Mouse (Mus musculus) c-Kit-positive CD71-negative TER-119-negative erythroid progenitor cells, embryonic 14.5 days (primary cell): ENCODE results near the gene Map7d1.
"Not testable (repeated sequence)": the region's sequence is repeated elsewhere in the genome, so short reads cannot be mapped to it uniquely, and the experiment has no call there.

Source experiments
- DNase-seq: peaks from one replicate; pipeline ENCODE4 v3.0.0-alpha.2; 2013; ENCODE audit warnings: low read depth

Gene Map7d1

DNA sequence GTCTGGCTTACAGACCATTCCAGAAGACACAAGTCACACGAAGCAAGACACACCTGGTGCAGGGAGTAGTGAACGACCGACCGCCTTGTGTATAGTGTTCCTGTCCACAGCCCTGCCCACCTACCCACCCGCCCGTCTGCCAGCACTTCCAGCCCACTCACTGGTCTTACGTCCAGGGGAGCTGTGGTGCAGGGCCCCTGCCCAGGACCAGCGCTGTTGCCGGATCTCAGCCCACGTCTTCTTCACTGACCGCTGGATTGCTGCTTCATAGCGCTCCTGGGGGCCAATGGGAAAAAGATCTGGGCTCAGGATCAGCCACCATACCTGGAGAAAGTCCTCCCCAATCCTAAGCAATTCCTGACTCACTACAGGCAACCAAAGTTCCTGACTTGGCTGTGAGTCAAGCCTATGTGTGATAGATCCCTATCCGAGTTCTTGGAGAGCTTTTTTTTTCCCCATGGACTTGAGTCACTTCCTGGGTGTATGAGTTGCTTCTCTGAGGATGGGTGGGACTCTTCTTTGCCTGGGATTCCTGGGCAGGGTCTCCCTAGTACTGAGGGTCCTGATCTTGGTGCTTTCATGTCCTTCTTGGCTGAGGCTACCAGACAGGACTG, 16.2 kb downstream of the Map7d1 start:
- no peak for DNase-seq

DNA sequence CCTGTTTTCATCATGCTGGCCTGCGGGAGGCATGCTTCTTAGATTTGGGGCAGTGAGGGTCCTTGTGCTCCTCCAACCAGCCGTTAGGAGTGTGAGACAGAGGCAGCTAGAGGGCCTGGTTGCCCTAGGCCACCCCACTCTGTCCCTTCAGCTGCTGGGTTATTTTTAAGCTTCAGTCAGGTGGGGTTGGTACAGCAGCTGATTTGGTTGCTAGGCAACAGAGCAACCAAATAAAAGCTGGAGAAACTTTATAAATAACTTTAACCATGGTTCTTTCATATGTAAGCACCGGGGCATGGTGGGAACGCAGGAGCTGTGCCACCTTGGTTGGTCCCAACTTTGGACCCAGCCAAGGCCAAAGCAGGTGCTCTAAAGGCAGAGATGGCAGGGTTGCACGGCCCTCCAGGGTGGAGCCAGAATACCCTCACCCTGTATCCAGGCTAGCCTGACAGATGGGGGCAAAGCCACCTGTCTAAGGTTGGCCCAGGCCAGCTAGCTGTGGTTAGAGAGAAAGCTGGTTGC, 18.4 kb downstream of the Map7d1 start:
- DNase-seq, result no peak

DNA sequence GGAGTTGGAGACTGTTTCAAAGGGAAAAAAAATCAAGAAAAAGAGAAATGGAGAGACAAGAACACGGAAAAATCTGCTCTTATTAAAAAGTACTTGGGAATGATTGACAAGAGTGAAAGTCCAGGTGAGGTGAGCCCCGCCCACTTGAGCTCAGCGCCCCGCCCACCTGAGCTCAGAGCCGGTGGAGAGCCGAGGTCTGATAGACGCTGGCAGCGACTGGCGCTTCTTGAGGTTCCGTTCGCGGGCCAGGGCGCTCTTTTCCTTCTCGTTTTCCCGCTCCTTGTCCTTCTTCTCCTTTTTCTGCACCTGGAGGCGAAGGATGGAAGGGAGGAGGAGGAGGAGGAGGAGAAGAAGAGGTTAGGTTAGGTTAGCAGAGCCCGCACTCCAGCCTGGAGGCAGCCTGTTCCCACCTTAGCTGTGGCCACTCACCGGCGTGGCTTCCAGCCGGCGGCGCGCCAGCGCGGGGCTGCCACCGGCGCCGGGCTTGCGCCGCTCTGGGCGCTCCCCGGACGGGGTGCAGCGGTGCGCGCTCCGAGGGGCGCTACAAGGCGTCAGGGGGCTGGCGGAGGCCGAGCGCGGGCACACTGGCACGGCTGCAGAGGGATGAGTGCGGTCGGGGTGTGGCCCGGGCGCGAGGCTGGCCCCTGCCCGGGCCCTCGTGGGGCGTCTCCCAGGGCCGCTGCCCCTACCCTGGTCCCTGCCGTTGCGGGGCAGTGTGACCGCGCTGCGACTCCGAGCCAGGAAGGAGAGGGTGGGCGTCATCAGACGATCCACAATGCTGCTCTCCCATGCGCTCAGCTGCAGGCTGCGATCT, 19.5 kb downstream of the Map7d1 start:
- no peak for DNase-seq

GRCm38 (mm10) chr4:126235191-126235590, 21.0 kb downstream of the Map7d1 start:
- DNase-seq, result no peak

GRCm38 (mm10) chr4:126234496-126235175, 21.5 kb downstream of the Map7d1 start:
- no peak for DNase-seq

DNA sequence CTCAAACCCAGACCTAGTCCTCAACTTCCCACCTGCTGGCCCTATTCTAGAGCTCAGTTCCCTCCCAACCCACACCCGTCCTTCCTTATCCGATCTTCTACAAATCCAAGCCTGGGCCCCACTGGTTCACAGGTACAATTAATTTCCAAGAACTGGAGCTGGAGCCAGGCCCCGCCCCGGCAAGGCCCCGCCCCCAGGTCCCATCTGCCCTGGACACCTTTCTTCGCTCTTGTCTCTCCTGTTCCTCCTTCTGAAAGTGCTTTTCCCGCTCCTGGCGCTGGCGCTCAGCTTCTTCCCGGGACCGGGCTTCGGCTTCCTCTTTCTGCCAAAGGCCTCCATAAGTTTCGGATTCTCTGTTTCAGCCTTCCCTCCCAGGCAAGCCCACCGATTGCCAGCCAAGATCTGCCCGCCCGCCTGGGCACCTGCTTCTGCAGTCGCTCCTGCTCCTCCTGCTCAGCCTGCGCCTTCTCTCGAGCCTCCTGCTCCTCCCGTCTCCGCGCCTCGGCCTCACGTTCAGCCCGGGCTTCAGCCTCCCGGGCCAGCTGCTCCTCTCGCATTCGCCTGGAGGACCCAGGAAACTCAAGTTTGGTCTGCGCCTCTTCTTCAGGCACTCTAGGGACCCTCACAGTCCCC, 22.4 kb downstream of the Map7d1 start:
- no peak for DNase-seq

- no peak for DNase-seq
Measured at GRCm38 (mm10) chr4:126229900-126230299, 26.2 kb downstream of the Map7d1 start.

DNA sequence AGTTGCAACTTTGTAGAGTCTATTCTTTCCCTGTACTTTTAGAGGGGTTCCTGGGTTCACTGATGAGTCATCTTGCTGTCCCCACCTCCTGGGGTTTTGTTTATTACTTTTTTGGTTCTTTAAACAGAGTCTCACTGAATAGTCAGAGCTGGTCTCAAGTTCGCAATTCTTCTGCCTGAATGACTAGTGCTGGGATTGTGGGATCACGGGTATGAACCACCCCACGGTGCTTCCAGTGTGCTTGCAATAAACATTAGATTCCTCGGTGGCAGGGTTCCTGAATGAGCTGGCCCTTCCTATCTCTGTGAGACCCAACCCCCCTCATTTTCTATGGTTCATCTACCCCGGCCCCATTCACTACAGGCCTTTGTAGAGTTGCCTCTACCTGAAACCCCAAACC, 28.0 kb downstream of the Map7d1 start:
- DNase-seq, result no peak

DNA sequence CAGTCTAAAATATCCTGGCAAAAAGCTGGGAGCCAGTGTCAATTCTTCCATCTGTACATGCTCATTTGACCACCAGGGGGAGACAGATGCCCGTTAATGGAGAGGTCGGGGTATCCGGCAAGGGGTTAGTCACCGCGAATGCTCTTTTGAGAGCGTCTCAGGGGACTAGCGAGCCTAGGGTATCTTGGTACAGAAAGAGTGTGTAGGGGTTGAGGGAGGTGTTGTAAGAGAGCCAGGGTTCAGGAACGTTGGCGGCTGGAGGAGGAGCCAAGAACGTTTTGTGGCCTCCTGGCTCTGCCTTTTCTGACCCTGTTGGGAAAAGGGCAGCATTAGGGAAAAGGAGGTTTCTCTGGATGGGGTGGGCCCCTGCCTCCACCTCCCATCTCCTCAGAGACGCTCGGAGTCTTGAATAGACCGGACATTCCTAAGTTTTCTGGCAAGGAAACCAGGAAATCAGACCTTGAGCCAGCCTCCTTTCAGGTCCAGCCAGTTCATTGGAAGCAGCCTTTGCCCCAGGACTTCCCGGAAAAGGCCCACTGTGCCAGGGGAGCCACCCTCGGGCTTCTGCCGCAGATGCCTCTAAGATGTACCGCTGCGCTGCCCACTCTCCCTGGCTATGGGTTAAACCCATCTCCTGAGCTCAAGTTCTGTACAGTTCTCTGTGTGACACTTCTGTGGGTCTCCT, 28.9 kb downstream of the Map7d1 start:
- peak; percentile 92 for DNase-seq

GRCm38 (mm10) chr4:126226640-126227039, 29.5 kb downstream of the Map7d1 start:
- no peak for DNase-seq

DNA sequence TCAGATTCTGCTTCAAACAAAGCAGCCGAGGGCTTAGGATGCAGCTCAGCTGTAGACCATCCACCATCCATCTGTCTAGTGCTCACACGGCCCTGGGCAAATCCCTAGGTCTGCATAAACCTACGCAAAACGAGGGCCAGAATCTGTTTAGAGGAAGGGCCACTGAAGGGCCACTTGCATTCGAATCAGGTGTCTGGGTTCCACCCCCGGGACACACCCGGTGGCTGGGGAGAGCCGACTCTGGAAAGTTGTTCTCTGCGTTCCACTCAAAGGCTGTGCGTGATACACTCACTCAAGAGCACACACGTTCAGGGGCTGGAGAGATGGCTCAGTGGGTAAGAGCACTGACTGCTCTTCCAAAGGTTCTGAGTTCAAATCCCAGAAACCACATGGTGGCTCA, 33.5 kb downstream of the Map7d1 start:
- DNase-seq, result no peak

DNA sequence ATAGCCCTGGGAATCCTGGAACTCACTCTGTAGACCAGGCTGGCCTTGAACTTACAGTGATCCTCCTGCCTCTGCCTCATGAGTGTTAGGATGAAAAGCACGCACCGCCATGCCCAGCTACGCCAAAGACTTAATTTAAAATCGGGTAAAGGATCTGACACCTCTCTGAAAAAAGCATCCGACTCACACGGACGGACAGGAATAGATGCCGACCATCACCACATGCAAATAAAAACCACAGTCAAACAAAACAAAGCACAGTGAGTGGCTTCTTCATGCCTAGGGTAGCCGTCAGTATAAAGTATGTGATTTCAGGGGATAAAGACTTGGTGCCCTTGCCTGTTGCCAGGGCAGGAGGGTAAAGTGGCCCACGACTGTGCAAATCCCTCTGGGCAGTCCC, 36.1 kb downstream of the Map7d1 start:
- no peak for DNase-seq

GRCm38 (mm10) chr4:126219540-126219939, 36.6 kb downstream of the Map7d1 start:
- DNase-seq, result not testable (repeated sequence)

DNA sequence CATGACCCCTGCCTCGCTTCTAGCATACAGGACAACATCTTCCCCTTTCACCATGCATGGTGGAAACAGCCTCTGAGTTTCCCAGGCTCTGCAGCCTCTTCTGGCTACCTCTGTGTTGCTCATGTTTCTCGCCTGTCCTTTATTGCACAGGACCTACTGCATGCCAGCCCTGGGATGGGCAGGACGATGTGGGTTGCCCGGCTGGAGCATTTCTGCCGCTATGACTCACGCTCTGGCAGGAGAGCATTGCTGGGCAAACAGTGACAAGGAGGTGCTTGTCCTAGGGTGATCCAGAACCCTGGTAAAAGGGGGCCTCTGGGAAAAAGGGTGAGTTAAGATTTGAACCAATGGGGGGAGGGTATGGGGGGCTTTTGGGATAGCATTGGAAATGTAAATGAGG, 38.4 kb downstream of the Map7d1 start:
- no peak for DNase-seq

DNA sequence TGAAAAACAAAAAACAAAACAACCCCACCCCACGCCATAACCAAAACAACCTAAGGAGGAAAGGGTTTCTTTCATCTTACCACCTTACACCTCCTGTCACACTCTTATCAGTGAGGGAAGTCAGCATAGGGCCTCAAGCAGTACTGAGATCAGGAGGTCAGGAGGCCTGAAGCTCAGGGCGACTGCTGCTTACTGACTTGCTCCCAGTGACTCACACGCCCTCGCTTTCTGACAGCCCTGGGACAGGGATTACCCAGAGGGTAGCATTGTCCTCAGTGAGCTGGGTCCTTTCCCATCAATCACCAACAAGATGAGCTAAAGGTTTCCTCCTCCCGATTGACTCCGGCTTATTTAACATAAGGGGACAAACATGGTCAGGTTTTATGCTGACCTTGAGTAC, 49.1 kb downstream of the Map7d1 start:
- DNase-seq, result no peak

DNA sequence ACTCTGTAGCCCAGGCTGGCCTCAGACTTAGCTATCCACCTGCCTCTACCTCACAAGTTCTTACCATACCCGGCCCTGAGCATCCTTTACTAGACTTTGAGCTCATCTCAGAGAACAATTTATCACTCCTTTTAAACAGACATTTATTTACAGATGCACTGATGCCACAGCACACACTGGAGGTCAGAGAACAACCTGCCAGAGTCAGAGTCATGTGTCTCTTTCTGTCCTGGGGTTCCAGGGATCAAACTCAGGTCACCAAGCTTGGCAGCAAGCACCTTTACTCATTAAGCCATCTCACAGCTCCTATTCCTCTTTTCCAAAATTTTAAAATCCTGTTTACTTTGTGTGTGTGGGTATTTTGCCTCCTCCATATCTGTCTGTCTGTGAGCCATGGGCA, 50.8 kb downstream of the Map7d1 start:
- DNase-seq, result no peak

GRCm38 (mm10) chr4:126204661-126205230, 51.4 kb downstream of the Map7d1 start:
- no peak for DNase-seq

DNA sequence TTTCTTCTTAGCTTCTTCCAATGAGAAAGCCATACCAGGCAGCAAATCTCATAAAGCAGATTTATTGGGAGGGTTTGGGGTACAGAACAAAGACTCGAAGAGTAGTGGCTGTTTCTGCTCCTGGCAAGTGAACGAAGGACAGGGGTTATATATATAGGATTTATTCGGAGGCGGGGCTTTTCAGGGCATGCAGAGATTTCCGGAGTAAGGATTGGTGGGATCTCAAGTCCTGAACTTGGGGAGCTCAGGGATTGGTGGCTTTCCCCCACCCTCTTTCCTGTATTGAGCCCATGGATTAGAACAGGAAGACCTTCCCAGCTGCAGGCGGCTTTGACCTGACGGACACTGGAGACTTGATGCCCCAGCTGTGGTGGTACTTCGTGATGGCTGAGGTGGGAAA, 52.1 kb downstream of the Map7d1 start:
- DNase-seq, result no peak

DNA sequence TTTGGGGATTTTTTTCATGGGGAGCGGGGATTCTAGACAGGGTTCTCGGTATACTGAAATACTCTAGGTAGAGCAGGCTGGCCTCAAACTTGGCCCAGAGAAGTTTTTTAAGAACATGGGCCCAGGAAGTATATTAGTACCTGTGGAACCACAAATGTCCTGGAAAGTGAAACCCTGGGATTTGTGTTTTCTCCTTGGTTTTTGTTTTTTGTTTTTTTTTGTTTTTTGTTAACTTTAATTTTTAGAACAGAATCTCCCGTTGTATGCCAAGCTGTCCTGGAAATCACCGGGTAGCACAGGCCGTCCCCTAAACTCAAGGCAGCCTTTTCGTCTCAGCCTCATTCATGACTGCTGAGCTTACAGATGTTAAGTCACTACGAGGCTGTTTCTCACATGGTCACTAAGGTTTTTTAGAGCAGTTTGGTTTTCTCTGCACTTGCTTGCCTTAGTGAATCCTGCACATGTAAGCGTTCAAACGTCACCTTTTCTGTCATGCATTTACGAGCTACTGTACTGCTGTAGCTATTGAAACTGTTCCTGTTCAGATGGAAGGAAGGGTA, 52.7 kb downstream of the Map7d1 start:
- DNase-seq, result no peak

DNA sequence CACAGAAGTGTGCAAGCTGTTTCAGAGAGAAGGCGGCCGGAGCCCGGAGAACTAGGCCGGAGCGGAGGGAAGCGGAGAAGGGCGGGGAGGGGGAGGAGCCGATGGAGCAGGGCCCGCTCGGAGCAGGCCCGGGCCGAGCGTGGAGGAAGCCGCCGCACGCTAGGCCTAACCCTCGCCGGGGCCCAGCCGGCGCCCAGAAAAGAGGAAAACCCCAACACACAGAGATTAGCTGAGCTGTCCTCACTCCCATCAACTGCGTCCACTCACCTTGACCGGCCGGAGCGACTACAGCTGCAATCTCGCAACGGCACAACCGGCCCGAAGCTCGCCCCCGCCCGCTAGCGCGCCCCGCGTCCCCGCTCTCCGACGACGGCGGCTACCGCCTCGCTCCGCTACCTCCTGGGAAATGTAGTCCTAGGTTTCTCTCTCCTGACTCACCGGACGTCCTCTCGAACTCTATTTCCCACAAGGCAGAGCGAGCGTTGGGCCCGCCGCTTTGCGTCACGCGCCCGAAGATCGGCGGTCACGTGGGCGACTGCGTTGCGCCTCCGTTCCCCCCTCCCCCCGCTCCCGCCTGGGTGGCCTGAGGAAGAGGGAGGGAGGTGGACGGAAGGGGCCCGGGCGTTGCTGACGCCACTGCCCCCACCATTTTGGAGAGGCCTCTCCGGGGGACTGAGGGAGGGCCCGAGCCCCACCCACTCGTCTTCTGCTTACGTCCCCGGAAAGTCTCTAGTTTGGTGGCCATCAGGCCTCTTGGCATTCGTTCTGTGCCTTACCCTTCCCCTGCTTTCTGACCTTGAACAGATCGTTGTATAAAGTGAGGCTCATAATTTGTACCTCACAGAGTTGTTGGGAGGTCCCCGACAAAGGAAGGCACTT, 53.6 kb downstream of the Map7d1 start, which contains the start of gene Thrap3:
Gene Thrap3, minus strand, starts transcription at position 458 of the 879 bp plus-strand sequence.
- DNase-seq, result peak; percentile 93
